Mouse (Mus musculus): ENCODE results near the gene Xpo6.

GRCm38 (mm10) chr7:126093162-126093561, 107.1 kb downstream of the Xpo6 start:
- no peak for TF ChIP-seq EP300 (optimal IDR thresholded peaks at IDR 0.05)
- TF ChIP-seq CTCF (IDR thresholded peaks at IDR 0.05; ENCODE audit: low read depth) = no peak

Data from stomach, postnatal 0 days (tissue).